Mouse (Mus musculus): ENCODE data around the gene Olfr1232. TPM values are rescaled to one million over a fixed set of nuclear protein-coding genes. Genes with fewer than 3 reads are reported as not detected.

Olfr1232 gene
- polyA plus RNA-seq (2012; ENCODE audit: insufficient read depth, insufficient read length, low replicate concordance, missing spikeins), result not detected in 2 replicates

- Histone ChIP-seq H3K27ac (ENCODE audit: insufficient read depth, low read depth, low read length) (no peak within 1 kb of the TSS), H3K4me3 (ENCODE audit: insufficient read depth, low read depth, low read length) (no peak within 1 kb of the TSS), H3K4me1 (ENCODE audit: control insufficient read depth, insufficient read depth, low read length) (no peaks in the 10 kb centered on the region)
- TF ChIP-seq POLR2A (IDR thresholded peaks at IDR 0.05; ENCODE audit: insufficient read depth, low read depth, low read length), result no peak
- TF ChIP-seq CTCF (IDR thresholded peaks at IDR 0.05; ENCODE audit: insufficient read depth, low read depth, low read length), result no peak
Observed at GRCm38 (mm10) chr2:89329575-89329974, at the start of gene Olfr1232. Gene Olfr1232, minus strand, starts transcription at chr2:89329675.

- H3K27ac ChIP-seq (ENCODE audit: insufficient read depth, low read depth, low read length), result no peak within 1 kb of the TSS
- H3K4me3 ChIP-seq (ENCODE audit: insufficient read depth, low read depth, low read length), result no peak within 1 kb of the TSS
- no peaks in the 10 kb centered on the region for H3K4me1 ChIP-seq (ENCODE audit: control insufficient read depth, insufficient read depth, low read length)
- 88% methylated on average over 4 of the region's 4 CpGs for WGBS
- TF ChIP-seq POLR2A (IDR thresholded peaks at IDR 0.05; ENCODE audit: insufficient read depth, low read depth, low read length), result no peak
- no peak for TF ChIP-seq CTCF (IDR thresholded peaks at IDR 0.05; ENCODE audit: insufficient read depth, low read depth, low read length)
Observed at GRCm38 (mm10) chr2:89364765-89365164, 35.3 kb upstream of the Olfr1232 start, which contains the start of gene Olfr1234. Gene Olfr1234, minus strand, starts transcription at chr2:89364865.

GRCm38 (mm10) chr2:89342298-89342697 is 12.8 kb upstream of the Olfr1232 start, which contains the start of gene Olfr1233:
Gene Olfr1233, minus strand, starts transcription at chr2:89342398.
- Histone ChIP-seq H3K4me3 (ENCODE audit: insufficient read depth, low read depth, low read length) (no peak within 1 kb of the TSS), H3K27ac (ENCODE audit: insufficient read depth, low read depth, low read length) (no peak within 1 kb of the TSS), H3K4me1 (ENCODE audit: control insufficient read depth, insufficient read depth, low read length) (no peaks in the 10 kb centered on the region)
- TF ChIP-seq POLR2A (IDR thresholded peaks at IDR 0.05; ENCODE audit: insufficient read depth, low read depth, low read length) (no peak), CTCF (IDR thresholded peaks at IDR 0.05; ENCODE audit: insufficient read depth, low read depth, low read length) (no peak)

- WGBS, result 47% methylated on average over 2 of the region's 2 CpGs
Observed at GRCm38 (mm10) chr2:89306974-89307373, 22.5 kb downstream of the Olfr1232 start, which contains the start of gene Olfr1231. Gene Olfr1231, minus strand, starts transcription at chr2:89307074.

GRCm38 (mm10) chr2:89297168-89297567 is 32.3 kb downstream of the Olfr1232 start, which contains the start of gene Olfr1230:
Gene Olfr1230, minus strand, starts transcription at chr2:89297268.
- H3K4me3 ChIP-seq (ENCODE audit: insufficient read depth, low read depth, low read length), result no peak within 1 kb of the TSS
- no peak within 1 kb of the TSS for H3K27ac ChIP-seq (ENCODE audit: insufficient read depth, low read depth, low read length)
- no peak for TF ChIP-seq POLR2A (IDR thresholded peaks at IDR 0.05; ENCODE audit: insufficient read depth, low read depth, low read length)
- TF ChIP-seq CTCF (IDR thresholded peaks at IDR 0.05; ENCODE audit: insufficient read depth, low read depth, low read length), result no peak
- H3K4me1 ChIP-seq (ENCODE audit: control insufficient read depth, insufficient read depth, low read length), result no peaks in the 10 kb centered on the region
- WGBS, result 84% methylated on average over 1 of the region's 1 CpGs

More at GRCm38 (mm10) chr2:89306974-89307373, 22.5 kb downstream of the Olfr1232 start, which contains the start of gene Olfr1231:
- no peaks in the 10 kb centered on the region for H3K4me1 ChIP-seq (ENCODE audit: control insufficient read depth, insufficient read depth, low read length)
- no peak within 1 kb of the TSS for H3K27ac ChIP-seq (ENCODE audit: insufficient read depth, low read depth, low read length)
- no peak for TF ChIP-seq CTCF (IDR thresholded peaks at IDR 0.05; ENCODE audit: insufficient read depth, low read depth, low read length)
- TF ChIP-seq POLR2A (IDR thresholded peaks at IDR 0.05; ENCODE audit: insufficient read depth, low read depth, low read length), result no peak
- no peak within 1 kb of the TSS for H3K4me3 ChIP-seq (ENCODE audit: insufficient read depth, low read depth, low read length)

- no peaks in the 10 kb centered on the region for H3K4me1 ChIP-seq (ENCODE audit: control insufficient read depth, insufficient read depth, low read length)
- no peak within 1 kb of the TSS for H3K4me3 ChIP-seq (ENCODE audit: insufficient read depth, low read depth, low read length)
- H3K27ac ChIP-seq (ENCODE audit: insufficient read depth, low read depth, low read length), result no peak within 1 kb of the TSS
- TF ChIP-seq POLR2A (IDR thresholded peaks at IDR 0.05; ENCODE audit: insufficient read depth, low read depth, low read length) (no peak), CTCF (IDR thresholded peaks at IDR 0.05; ENCODE audit: insufficient read depth, low read depth, low read length) (no peak)
- 70% methylated on average over 2 of the region's 2 CpGs for WGBS
Observed at GRCm38 (mm10) chr2:89287914-89288313, 41.6 kb downstream of the Olfr1232 start, which contains the start of gene Olfr1229. Gene Olfr1229, minus strand, starts transcription at chr2:89288014.

Other genes starting within 250 kb of the Olfr1232 start
- not detected in 2 replicates for gene Olfr1219, start 246.2 kb downstream of the Olfr1232 start, polyA plus RNA-seq (2012; ENCODE audit: insufficient read depth, insufficient read length, low replicate concordance, missing spikeins)
- not detected in 2 replicates for gene Olfr1220, start 222.8 kb downstream of the Olfr1232 start, polyA plus RNA-seq (2012; ENCODE audit: insufficient read depth, insufficient read length, low replicate concordance, missing spikeins)
- not detected in 2 replicates for gene Olfr1221, start 212.4 kb downstream of the Olfr1232 start, polyA plus RNA-seq (2012; ENCODE audit: insufficient read depth, insufficient read length, low replicate concordance, missing spikeins)
- not detected in 2 replicates for gene Olfr1222, start 196.6 kb downstream of the Olfr1232 start, polyA plus RNA-seq (2012; ENCODE audit: insufficient read depth, insufficient read length, low replicate concordance, missing spikeins)
- not detected in 2 replicates for gene Olfr1223, start 178.1 kb downstream of the Olfr1232 start, polyA plus RNA-seq (2012; ENCODE audit: insufficient read depth, insufficient read length, low replicate concordance, missing spikeins)
- not detected in 2 replicates for gene Olfr1224-ps1, start 165.6 kb downstream of the Olfr1232 start, polyA plus RNA-seq (2012; ENCODE audit: insufficient read depth, insufficient read length, low replicate concordance, missing spikeins)
- gene Olfr1225, start 155.0 kb downstream of the Olfr1232 start, polyA plus RNA-seq (2012; ENCODE audit: insufficient read depth, insufficient read length, low replicate concordance, missing spikeins), result not detected in 2 replicates
- gene Olfr1226, start 129.6 kb downstream of the Olfr1232 start, polyA plus RNA-seq (2012; ENCODE audit: insufficient read depth, insufficient read length, low replicate concordance, missing spikeins), result not detected in 2 replicates
- not detected in 2 replicates for gene Olfr1228, start 75.6 kb downstream of the Olfr1232 start, polyA plus RNA-seq (2012; ENCODE audit: insufficient read depth, insufficient read length, low replicate concordance, missing spikeins)
- not detected in 2 replicates for gene Olfr1229, start 41.7 kb downstream of the Olfr1232 start, polyA plus RNA-seq (2012; ENCODE audit: insufficient read depth, insufficient read length, low replicate concordance, missing spikeins)
- not detected in 2 replicates for gene Olfr1230, start 32.4 kb downstream of the Olfr1232 start, polyA plus RNA-seq (2012; ENCODE audit: insufficient read depth, insufficient read length, low replicate concordance, missing spikeins)
- not detected in 2 replicates for gene Olfr1231, start 22.6 kb downstream of the Olfr1232 start, polyA plus RNA-seq (2012; ENCODE audit: insufficient read depth, insufficient read length, low replicate concordance, missing spikeins)
- gene Olfr1233, start 12.7 kb upstream of the Olfr1232 start, polyA plus RNA-seq (2012; ENCODE audit: insufficient read depth, insufficient read length, low replicate concordance, missing spikeins), result not detected in 2 replicates
- not detected in 2 replicates for gene Olfr1234, start 35.2 kb upstream of the Olfr1232 start, polyA plus RNA-seq (2012; ENCODE audit: insufficient read depth, insufficient read length, low replicate concordance, missing spikeins)
- not detected in 2 replicates for gene Olfr1238, start 80.0 kb upstream of the Olfr1232 start, polyA plus RNA-seq (2012; ENCODE audit: insufficient read depth, insufficient read length, low replicate concordance, missing spikeins)
- gene Olfr1239, start 90.7 kb upstream of the Olfr1232 start, polyA plus RNA-seq (2012; ENCODE audit: insufficient read depth, insufficient read length, low replicate concordance, missing spikeins), result not detected in 2 replicates
- gene Olfr1240, start 113.3 kb upstream of the Olfr1232 start, polyA plus RNA-seq (2012; ENCODE audit: insufficient read depth, insufficient read length, low replicate concordance, missing spikeins), result not detected in 2 replicates
- not detected in 2 replicates for gene Olfr1241, start 157.5 kb upstream of the Olfr1232 start, polyA plus RNA-seq (2012; ENCODE audit: insufficient read depth, insufficient read length, low replicate concordance, missing spikeins)
- gene Olfr1242, start 168.7 kb upstream of the Olfr1232 start, polyA plus RNA-seq (2012; ENCODE audit: insufficient read depth, insufficient read length, low replicate concordance, missing spikeins), result not detected in 2 replicates
- gene Olfr1243, start 201.8 kb upstream of the Olfr1232 start, polyA plus RNA-seq (2012; ENCODE audit: insufficient read depth, insufficient read length, low replicate concordance, missing spikeins), result not detected in 2 replicates
- not detected in 2 replicates for gene Olfr1245, start 248.8 kb upstream of the Olfr1232 start, polyA plus RNA-seq (2012; ENCODE audit: insufficient read depth, insufficient read length, low replicate concordance, missing spikeins)